In genomic region chr4:72120050-72120449, GRCm38 (mm10) we compare ENCODE assay signal across 15 mouse cellular contexts.
"Had no signal": no experiment of that assay in that cellular context is flagged by ENCODE, and none has a peak within 500 bp of the region (broad histone marks: within the 10 kb centered on the region; RNA-seq: fewer than 3 reads in every experiment).

No protein-coding gene starts in this region.

- H3K9ac ChIP-seq: neural tube, embryonic 12.5 days; neural tube, embryonic 13.5 days; neural tube, embryonic 15.5 days; stomach, embryonic 15.5 days had no signal

- H3K4me1 ChIP-seq: neural tube, embryonic 12.5 days; neural tube, embryonic 13.5 days; neural tube, embryonic 15.5 days; stomach, embryonic 15.5 days had no signal

- DNase-seq: retina, postnatal 1 day; right cerebral cortex, adult 18-20 months; right cerebral cortex, postnatal 14 days; right cerebral cortex, postnatal 25 days; right cerebral cortex, postnatal 4 days; spleen, adult 18-20 months; thymus, adult 18-20 months; thymus, adult 2 months; thymus, postnatal 14 days; thymus, postnatal 25 days; thymus, postnatal 36 days had no signal

- H3K4me3 ChIP-seq: neural tube, embryonic 12.5 days; neural tube, embryonic 13.5 days; neural tube, embryonic 15.5 days; stomach, embryonic 15.5 days had no signal

- H3K4me2 ChIP-seq: neural tube, embryonic 12.5 days; neural tube, embryonic 13.5 days; neural tube, embryonic 15.5 days; stomach, embryonic 15.5 days had no signal

- H3K27me3 ChIP-seq: neural tube, embryonic 12.5 days; neural tube, embryonic 13.5 days; neural tube, embryonic 15.5 days; stomach, embryonic 15.5 days had no signal

- H3K9me3 ChIP-seq: neural tube, embryonic 12.5 days; neural tube, embryonic 13.5 days; neural tube, embryonic 15.5 days; stomach, embryonic 15.5 days had no signal

- H3K27ac ChIP-seq: neural tube, embryonic 12.5 days; neural tube, embryonic 13.5 days; neural tube, embryonic 15.5 days; stomach, embryonic 15.5 days had no signal
